Mouse (Mus musculus): ENCODE measurements around the gene Dag1. TPM values are rescaled to one million over a fixed set of nuclear protein-coding genes. Genes with fewer than 3 reads are reported as not detected.
"Not testable (repeated sequence)": the region's sequence is repeated elsewhere in the genome, so short reads cannot be mapped to it uniquely, and the experiment has no call there.

The Dag1 gene
- total RNA-seq, 1 experiment from 2014 or later = 9.8 TPM

- no peak for ATAC-seq (replicated peaks in 1 of 2; ENCODE audit: insufficient read depth in 1 of 2, low FRiP score in 2 of 2, low TSS enrichment in 1 of 2, low read depth in 1 of 2, poor library complexity in 2 of 2, severe bottlenecking in 2 of 2)
Observed at GRCm38 (mm10) chr9:108204884-108205570, 58.7 kb downstream of the Dag1 start.

DNA sequence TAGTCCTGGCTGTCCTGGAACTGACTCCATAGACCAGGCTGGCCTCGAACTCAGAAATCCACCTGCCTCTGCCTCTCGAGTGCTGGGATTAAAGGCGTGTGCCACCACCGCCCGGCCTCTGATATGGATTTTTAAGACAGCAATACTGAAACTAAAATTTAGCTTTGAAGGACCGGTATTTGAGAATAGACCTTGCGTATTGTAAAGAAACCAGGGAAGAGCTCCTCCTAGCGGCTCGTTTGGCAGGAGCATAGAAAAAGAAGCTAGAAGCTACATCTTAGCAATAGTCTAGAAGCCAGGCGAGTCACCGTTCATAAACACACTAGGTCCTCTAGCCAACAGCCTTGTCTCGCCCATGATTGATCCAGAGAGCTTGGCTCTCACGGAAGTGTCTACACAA, 60.7 kb downstream of the Dag1 start:
- ATAC-seq (replicated peaks in 1 of 2; ENCODE audit: insufficient read depth in 1 of 2, low FRiP score in 2 of 2, low TSS enrichment in 1 of 2, low read depth in 1 of 2, poor library complexity in 2 of 2, severe bottlenecking in 2 of 2) = peak; percentile 17 to 33; a peak in 2 of 4 replicates

DNA sequence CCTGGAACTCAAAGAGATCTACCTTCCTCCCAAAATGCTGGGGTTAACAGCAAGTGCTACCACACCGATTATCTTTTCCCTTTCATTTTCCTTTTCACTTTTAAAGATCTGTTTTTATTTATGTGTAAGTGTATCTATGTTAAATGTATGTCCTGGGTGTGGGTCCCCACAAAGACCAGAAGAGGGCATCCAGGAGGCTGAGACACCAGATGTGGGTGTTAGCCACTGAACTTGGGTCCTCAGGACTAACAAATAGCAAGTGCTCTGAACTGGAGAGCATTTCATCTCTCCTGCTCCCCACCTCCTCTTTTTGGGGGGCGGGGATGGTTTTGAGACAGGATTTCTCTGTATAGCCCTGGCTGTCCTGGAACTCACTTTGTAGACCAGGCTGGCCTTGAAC, 61.6 kb downstream of the Dag1 start:
- ATAC-seq (replicated peaks in 1 of 2; ENCODE audit: insufficient read depth in 1 of 2, low FRiP score in 2 of 2, low TSS enrichment in 1 of 2, low read depth in 1 of 2, poor library complexity in 2 of 2, severe bottlenecking in 2 of 2) = no peak

DNA sequence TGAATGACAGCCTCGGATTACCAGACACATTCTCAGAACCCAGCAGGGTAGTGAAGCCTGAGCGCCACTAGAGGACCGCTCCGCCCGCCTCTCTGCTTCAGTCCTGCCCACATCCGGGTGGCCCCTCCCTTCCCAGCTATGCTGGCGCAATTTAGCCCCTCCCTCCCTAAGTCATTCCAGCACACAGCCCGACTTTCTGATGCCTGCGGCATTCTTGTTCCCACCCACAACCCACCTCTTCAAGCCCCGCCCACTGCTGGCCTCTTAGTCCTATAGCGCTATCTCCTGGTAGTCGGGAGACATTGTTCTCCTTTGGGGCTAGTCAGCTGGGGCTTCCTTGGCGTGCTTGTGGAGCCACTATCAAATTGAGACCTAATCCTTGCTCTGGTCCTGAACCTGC, 62.6 kb downstream of the Dag1 start:
- ATAC-seq (replicated peaks in 1 of 2; ENCODE audit: insufficient read depth in 1 of 2, low FRiP score in 2 of 2, low TSS enrichment in 1 of 2, low read depth in 1 of 2, poor library complexity in 2 of 2, severe bottlenecking in 2 of 2) = peak; percentile 96

GRCm38 (mm10) chr9:108198621-108199020, 65.1 kb downstream of the Dag1 start:
- no peak for ATAC-seq (replicated peaks in 1 of 2; ENCODE audit: insufficient read depth in 1 of 2, low FRiP score in 2 of 2, low TSS enrichment in 1 of 2, low read depth in 1 of 2, poor library complexity in 2 of 2, severe bottlenecking in 2 of 2)

DNA sequence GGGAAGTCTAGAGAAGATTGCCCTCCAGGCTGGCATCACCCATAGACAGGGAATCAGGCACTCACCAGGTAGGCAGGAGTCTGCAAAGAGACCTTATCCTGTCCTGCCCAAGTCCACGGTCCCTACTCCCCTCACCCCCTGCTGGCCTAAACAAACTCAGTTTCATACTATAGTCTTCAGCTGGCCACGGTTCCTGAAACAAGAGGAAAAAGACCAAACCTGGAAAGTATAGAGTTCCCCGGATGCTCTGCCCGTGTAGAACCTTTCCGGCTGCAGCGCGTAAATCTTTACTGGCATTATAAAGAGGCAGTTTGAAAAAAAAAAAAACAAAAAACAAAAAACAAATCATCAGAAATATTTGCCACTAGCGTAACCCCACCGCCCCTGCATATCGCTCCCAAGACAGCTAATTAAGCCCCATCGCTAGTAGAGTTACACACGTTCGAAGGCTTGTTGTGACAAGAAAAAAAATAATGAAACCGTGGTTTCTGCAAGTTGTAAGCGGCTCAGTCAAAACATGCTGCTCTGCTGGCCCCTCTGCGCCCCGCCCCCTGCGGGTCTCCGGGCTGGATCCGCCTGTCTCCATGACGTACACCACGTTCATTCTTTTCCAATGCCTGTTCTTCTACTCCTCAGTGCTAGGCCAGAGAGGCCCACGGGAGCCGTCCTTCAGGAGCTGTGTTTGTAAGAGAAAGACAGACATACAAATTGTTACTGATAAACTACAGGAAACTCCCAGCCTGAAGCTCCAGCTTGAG, 66.7 kb downstream of the Dag1 start:
- ATAC-seq (replicated peaks in 1 of 2; ENCODE audit: insufficient read depth in 1 of 2, low FRiP score in 2 of 2, low TSS enrichment in 1 of 2, low read depth in 1 of 2, poor library complexity in 2 of 2, severe bottlenecking in 2 of 2) = no peak

- not testable (repeated sequence) for ATAC-seq (replicated peaks in 1 of 2; ENCODE audit: insufficient read depth in 1 of 2, low FRiP score in 2 of 2, low TSS enrichment in 1 of 2, low read depth in 1 of 2, poor library complexity in 2 of 2, severe bottlenecking in 2 of 2)
Observed at GRCm38 (mm10) chr9:108196222-108196621, 67.5 kb downstream of the Dag1 start.

- 0 out of 4 replicates have a peak, but pooled peaks of 1 of the 2 experiments have one; percentile 17 for ATAC-seq (replicated peaks in 1 of 2; ENCODE audit: insufficient read depth in 1 of 2, low FRiP score in 2 of 2, low TSS enrichment in 1 of 2, low read depth in 1 of 2, poor library complexity in 2 of 2, severe bottlenecking in 2 of 2)
Observed at GRCm38 (mm10) chr9:108189787-108190679, 73.7 kb downstream of the Dag1 start, which contains the start of gene Bsn. TSS of gene Bsn (minus strand) at chr9:108190384.

GRCm38 (mm10) chr9:108189488-108189786, 74.3 kb downstream of the Dag1 start:
- no peak for ATAC-seq (replicated peaks in 1 of 2; ENCODE audit: insufficient read depth in 1 of 2, low FRiP score in 2 of 2, low TSS enrichment in 1 of 2, low read depth in 1 of 2, poor library complexity in 2 of 2, severe bottlenecking in 2 of 2)

GRCm38 (mm10) chr9:108189023-108189422, 74.7 kb downstream of the Dag1 start:
- no peak for ATAC-seq (replicated peaks in 1 of 2; ENCODE audit: insufficient read depth in 1 of 2, low FRiP score in 2 of 2, low TSS enrichment in 1 of 2, low read depth in 1 of 2, poor library complexity in 2 of 2, severe bottlenecking in 2 of 2)

DNA sequence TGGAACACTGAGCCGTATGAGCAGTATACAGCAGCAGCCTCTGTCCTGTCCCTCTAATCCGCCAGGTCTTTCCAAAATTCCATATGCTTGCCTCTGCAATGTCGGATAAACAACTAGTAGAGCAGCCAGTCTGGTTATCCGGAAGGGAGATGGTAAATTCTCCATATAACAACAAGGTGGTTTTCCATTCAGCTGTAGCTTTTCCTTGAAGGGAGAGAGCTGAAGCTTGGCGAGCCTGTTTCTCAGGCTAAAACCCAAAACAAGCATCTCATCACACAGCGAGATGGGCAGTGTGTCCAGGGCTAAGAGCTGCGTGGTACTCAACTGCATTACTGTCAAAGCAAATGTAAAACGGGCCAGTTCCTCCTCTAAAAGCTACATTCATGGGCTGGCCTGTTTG, 75.2 kb downstream of the Dag1 start:
- ATAC-seq (replicated peaks in 1 of 2; ENCODE audit: insufficient read depth in 1 of 2, low FRiP score in 2 of 2, low TSS enrichment in 1 of 2, low read depth in 1 of 2, poor library complexity in 2 of 2, severe bottlenecking in 2 of 2) = no peak

GRCm38 (mm10) chr9:108187616-108188015, 76.1 kb downstream of the Dag1 start:
- ATAC-seq (replicated peaks in 1 of 2; ENCODE audit: insufficient read depth in 1 of 2, low FRiP score in 2 of 2, low TSS enrichment in 1 of 2, low read depth in 1 of 2, poor library complexity in 2 of 2, severe bottlenecking in 2 of 2) = no peak

GRCm38 (mm10) chr9:108185786-108186185, 78.0 kb downstream of the Dag1 start:
- no peak for ATAC-seq (replicated peaks in 1 of 2; ENCODE audit: insufficient read depth in 1 of 2, low FRiP score in 2 of 2, low TSS enrichment in 1 of 2, low read depth in 1 of 2, poor library complexity in 2 of 2, severe bottlenecking in 2 of 2)

DNA sequence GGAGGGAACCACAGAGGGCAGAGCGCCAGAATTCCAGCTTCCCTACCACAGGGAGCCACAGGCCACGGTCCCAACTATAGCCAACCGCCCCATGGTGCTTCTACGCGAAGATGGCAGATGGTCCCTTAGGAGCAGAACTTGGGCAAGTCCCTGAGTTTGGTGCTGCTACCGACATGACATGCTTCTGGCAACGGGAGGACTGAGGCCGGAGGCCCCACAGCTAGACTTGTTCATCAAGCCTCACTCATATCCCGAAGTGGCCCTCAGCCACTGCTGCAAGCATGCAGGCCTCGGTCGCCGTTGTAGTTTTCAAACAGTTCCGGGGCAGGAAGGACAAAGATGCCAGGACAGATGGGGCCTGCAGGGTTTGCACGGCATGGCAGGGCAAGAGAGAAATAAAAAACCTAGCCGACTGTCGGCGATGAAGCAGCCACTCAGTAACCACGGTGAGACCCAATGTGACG, 80.2 kb downstream of the Dag1 start:
- ATAC-seq (replicated peaks in 1 of 2; ENCODE audit: insufficient read depth in 1 of 2, low FRiP score in 2 of 2, low TSS enrichment in 1 of 2, low read depth in 1 of 2, poor library complexity in 2 of 2, severe bottlenecking in 2 of 2) = no peak

- no peak for ATAC-seq (replicated peaks in 1 of 2; ENCODE audit: insufficient read depth in 1 of 2, low FRiP score in 2 of 2, low TSS enrichment in 1 of 2, low read depth in 1 of 2, poor library complexity in 2 of 2, severe bottlenecking in 2 of 2)
Observed at GRCm38 (mm10) chr9:108182806-108183506, 80.8 kb downstream of the Dag1 start.

GRCm38 (mm10) chr9:108178391-108178790, 85.4 kb downstream of the Dag1 start:
- ATAC-seq (replicated peaks in 1 of 2; ENCODE audit: insufficient read depth in 1 of 2, low FRiP score in 2 of 2, low TSS enrichment in 1 of 2, low read depth in 1 of 2, poor library complexity in 2 of 2, severe bottlenecking in 2 of 2) = no peak

DNA sequence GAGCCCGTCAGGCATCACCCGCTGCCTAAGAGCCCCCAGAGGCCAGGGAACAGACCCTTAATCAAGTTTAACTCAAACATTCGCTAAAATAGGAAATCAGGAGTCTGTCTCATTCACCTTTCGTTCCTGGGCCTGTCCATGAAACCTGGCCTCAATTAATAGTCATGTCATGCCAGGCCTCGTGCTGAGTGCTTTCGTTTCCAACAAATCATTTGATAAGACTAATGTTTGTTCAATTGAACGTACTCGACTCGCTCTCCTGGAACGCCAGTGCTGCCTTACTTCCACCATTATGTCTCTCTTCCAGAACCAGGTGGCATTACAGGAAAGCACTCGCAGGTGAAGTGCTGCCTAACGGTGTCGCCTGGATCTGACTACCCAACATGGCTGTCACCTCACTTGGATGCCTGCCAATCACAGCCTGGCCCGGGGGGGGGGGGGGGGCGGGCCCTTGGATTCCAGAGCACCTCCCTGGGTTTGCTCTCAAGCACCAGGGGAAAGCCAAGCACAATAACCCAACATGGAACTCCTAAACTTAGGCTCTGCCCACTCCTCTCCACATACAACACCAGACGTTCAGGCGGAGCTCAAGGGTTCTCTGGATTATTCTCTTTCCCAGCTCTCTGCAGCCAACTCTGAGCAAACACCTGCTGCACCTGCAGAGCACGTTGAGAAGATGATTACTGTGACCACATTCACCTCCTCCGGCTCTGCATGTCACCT, 88.5 kb downstream of the Dag1 start:
- no peak for ATAC-seq (replicated peaks in 1 of 2; ENCODE audit: insufficient read depth in 1 of 2, low FRiP score in 2 of 2, low TSS enrichment in 1 of 2, low read depth in 1 of 2, poor library complexity in 2 of 2, severe bottlenecking in 2 of 2)

All from hematopoietic stem cell, adult 5-6 weeks (primary cell).